Mouse (Mus musculus) embryo, embryonic 11.5 days (tissue): ENCODE results near the gene Timeless.
"Not testable (repeated sequence)": the region's sequence is repeated elsewhere in the genome, so short reads cannot be mapped to it uniquely, and the experiment has no call there.

Source experiments
- DNase-seq: peaks from one replicate; pipeline ENCODE4 v3.0.0-alpha.2; 2012; ENCODE audit warnings: low read depth, low spot score

Gene Timeless

DNA sequence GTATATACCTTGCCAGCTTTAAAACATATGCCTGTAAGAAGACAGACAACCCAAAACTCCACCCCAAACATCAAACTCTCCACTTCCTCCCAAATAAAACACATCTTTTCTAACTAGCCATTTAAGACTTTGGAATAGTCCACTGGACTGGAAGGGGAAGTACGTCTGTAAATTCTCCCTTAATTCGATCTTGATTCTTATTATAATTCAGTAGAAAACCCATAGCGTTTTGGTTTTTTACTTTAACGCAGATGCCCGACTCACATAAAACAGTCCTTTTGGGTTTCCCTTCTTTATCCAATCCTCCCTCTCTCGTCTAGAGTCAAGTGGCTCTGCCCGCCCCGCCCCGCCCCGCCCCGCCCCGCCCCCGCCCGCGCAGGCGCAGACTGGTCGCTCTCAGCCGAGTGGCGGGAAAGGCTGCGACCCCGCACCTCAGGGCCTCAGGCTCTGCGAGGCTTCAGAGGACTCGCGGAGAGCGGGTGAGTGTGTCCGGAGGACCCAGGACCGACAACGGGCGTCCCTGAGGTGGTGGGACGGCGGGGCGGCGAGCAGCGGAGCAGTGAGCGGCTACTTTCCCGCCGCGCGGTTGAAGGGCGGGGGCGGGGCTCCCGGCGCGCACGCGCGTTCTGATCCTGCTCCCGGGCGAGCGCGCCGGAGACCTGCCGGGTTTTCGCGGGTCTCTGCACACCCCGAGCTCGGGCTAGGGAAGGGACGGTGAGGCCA, at the start of gene Timeless:
Timeless (plus strand) TSS at position 369 of the 723 bp plus-strand sequence.
- peak; percentile 68 for DNase-seq

DNA sequence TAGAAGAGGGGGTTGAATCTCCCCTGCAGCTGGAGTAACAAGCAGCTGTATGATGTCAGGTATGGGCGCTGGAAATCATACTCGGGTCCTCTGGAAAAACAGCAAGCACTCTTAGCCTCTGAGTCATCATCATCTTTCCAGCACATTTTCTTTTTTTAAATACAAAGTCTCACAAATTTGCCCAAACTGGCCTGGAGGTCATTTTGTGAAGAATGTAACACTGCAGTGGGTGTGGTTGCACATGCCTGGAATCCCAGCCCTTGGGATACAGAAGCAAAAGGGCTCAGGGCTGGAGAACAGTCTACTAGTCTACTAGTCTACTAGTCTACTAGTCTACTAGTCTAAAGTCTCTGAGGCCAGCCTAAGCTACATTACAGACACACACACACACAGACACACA, 47.6 kb upstream of the Timeless start:
- DNase-seq: no peak

DNA sequence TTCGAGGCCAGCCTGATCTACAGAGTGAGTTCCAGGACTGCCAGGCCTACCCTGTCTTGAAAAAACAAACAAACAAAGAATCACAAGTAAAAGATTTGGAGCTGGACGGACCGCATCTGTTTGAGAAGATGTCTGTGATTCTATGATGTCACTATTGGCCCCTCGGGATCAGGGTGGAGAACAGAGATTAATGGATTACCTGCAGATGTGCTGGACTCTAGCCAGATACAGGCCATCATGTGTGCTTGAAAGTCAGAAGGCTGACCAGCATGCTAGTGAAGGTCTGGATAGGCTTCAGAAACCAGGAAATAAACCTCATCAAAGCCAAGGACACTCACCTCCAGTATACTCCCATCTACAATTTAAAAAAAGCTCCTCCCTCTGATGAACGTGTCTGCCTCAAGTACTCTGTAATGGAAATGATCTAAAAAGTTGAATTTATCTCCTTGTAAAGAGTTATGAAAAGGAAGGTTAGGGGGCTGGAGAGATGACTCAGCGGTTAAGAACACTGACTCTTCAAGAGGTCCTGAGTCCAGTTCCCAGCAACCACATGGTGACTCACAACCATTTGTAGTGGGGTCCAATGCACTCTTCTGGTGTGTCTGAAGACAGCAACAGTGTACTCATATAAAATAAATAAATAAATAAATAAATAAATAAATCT, 46.5 kb upstream of the Timeless start:
- DNase-seq: no peak

DNA sequence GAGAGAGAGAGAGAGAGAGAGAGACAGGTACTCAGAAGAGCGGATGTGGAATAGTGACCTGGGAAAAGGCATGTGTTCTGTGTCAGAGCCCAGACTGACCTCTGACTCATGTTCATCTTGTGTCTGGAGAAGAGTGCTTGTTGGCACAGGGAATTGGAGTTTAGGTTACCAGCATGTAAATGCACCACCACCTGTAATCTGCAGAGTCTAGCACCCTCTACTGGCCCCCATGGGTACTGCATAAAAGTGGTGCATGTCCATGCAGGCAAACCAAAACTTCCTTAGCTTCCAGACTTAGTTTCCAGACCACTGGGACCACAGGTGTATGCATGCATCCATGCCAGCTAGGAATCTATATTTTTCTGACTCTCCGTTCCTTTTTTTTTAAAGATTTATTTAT, 45.9 kb upstream of the Timeless start:
- peak; percentile 81 for DNase-seq

DNA sequence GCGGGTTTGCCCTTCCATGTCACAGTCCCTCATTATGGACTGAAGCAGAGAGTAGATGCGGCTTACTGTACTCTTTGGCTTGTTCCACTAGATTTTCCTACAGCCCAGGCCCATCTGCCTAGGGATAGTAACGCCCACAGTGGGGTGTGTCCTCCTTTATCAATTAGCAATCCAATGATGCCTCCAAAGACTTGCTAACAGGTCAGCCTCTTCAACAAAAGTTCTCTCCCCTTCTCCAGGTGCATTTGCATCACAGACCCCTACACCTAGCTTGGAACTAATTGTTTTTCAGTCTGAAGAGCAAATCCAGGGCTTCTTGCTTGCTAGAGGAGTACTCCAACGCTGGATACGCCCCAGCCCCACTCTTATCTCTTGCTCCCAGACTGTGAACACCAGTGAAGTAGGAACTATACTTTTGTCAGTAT, 44.7 kb upstream of the Timeless start:
- no peak for DNase-seq

DNA sequence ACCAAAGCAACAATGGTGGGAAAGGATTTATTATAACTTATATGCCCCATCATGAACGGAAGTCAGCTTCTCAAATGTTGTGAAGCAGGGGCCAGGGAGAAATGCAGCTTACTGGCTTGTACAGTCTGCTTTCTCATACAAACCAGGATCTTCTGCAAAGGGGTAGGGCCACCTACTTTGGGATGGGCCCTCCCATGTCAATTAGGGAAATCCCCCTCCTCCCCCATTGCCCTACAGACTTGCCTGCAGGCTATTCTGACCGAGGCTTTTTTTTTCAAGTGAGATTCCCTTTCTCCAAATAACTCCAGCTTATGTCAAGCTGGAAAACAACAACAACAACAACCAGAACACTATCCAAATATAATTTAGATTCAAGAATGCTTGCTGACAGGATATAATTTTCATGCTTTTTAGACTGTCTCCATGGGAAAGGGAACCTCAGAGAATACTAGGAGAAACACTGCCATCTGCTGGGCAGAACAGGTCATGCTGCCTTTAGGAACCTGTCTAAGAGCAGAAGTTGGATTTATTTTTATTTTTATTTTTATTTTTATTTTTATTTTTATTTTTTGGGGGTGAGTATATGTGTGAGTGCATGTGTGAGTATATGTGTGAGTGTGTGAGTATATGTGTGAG, 43.5 kb upstream of the Timeless start:
- peak; percentile 67 for DNase-seq

DNA sequence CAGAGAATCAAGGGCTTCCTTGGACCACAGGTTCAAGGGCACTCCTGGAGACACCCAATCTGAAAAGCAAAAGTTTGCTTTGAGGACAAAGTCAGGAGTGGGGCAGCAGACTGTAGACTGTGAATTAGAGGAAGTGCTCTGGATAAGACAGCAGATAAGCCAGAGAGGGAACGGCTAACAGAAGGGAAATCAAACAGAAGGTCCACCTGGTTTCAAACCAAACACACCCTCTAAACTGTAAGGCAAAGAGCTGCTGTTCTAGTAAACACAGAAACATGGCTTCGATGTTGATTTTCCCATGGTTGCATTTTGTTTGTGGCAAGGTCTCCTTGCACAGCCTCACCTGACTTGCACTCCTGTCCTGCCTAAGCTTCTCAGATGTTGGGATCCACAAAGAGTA, 40.4 kb upstream of the Timeless start:
- no peak for DNase-seq

DNA sequence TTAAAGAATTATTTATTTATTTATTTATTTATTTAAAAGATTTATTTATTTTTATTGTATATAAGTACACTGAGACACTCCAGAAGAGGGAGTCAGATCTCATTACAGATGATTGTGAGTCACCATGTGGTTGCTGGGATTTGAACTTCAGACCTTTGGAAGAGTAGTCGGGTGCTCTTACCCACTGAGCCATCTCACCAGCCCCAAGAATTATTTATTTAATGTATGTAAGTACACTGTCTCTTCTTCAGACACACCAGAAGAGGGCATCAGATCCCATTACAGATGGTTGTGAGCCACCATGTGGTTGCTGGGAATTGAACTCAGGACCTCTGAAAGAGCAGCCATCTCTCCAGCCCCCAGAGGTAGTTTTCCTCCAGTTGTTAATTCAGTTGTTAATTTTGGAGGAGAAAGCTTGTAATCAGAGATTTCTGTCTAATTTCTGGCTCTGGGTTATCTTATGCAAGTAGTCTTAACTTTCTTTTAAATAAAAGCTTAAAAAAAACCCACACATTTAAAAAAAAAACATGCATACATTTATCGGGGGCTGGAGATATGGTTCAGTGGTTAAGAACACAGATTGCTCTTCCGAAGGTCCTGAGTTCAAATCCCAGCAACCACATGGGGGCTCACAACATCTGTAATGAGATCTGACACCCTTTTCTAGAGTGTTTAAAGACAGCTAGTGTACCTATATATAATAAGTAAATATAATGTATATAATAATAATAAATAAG, 39.7 kb upstream of the Timeless start:
- DNase-seq: not testable (repeated sequence)

DNA sequence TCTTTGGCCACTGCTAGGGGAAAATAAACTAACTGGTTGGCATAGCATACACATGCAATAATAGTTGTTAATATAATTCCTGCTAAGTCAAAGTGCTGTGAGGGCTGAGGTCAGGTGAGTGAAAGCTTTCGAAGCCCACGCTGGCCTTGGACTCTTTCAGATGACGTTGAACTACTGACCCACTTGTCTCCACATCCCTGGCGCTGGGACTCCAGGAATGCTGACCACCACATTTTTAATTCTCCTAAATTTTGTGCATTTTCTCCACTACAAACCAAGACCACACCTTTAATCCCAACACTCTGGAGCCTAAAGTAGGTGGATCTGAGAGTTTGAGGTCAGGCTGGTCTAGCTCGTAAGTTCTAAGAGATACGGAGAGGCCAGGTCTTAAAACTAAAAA, 38.8 kb upstream of the Timeless start:
- DNase-seq: no peak

DNA sequence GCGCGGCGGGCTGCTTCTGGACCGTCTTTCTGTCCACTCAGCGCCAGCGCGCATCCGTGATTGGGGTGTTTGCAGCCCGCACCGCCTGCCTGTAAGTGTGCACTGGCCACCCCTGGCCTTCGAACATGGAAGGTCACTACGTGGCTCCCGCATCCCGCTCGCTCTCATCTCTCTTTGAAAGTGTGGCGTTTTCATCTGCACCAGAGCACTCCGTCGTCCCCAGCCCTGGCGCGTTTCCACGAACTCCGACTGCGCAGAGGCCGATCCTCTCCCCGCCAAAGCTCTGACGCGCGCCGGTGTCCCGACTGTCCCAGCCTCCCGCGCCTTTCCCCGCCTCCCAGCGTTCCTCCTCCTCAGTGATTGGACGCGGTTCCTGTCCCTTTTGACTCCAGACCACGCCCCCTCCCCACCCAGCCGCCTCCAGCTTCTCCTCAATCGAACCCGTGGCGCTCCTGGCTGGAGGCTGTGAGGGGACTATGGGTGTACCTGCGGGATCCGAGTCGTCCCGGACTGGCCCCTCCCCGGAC, 37.8 kb upstream of the Timeless start, which contains the start of gene Gls2:
Gls2 (plus strand) TSS at position 434 of the 527 bp plus-strand sequence.
- peak; percentile 92 for DNase-seq

DNA sequence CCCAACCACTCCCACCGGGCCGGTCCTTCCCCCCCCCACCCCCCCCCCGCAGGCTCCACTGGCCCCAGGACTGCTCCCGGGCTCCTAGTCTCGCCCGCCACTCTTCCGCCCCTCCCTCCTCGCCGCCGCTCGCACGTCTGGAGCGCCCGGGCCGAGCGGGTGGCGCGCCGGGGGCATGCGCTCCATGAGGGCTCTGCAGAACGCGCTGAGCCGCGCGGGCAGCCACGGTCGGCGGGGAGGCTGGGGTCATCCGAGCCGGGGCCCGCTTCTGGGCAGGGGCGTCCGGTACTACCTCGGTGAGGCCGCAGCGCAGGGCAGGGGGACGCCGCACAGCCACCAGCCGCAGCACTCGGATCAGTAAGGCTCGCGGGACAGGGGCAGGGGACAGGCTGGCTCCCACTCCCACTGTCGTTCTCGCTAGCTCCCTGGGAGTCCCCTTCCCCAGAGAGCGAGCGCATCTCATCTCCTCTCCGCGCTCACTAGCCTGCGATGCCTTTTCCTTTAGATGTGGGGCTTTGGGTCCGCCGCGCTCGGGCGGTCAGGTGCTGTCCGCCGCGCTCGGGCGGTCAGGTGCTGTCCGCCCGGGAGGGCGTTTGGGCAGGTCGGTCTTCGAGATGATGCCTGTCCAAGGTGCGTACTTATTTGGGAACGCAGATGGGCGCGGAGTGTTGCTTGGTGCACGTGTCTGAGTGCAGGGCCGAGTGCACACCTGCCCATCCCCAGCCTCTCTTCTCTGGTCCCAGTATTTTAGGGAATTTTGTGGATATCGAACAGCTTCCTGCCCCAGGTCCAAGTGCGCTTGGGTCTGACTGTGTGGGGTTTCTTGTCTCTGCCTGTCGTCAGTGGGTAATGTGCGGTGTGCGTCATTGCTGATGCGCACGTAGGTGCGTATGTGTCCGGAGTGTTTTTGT, 37.1 kb upstream of the Timeless start:
- DNase-seq: peak; percentile 27

DNA sequence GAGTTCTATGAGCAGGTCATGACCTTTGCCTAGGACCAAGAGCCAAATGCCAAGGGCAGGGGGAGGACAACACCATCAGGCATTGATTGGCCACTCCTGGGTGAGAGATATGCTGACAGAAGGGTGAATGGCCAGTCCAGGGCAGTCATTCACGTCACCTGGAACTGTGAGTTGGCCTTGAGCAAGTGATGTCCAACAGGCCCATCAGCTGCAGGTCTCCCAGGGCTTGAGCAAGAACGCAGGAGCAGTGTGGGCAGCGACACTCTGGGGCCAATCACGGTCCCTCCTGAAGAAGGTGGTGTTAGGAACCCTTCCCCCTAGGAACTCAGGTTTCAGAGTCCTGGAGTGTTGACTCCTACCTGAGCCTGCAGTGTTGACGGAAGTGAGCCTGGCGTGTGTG, 30.0 kb upstream of the Timeless start:
- no peak for DNase-seq

DNA sequence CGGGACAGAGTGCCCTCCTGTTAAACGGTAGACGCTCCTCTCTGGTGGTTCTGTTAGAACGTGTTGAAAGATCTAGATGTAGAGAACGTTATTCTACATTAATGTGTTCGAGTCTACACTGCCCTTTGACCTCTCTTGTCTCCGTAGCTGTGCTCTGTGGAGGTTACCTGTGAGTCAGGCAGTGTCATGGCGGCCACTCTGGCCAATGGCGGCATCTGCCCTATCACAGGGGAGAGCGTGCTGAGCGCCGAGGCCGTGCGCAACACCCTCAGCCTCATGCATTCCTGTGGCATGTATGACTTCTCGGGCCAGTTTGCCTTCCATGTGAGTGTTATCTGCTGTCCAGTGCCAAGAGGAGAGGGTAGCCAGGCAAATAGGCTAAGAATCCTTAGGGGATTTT, 26.9 kb upstream of the Timeless start:
- DNase-seq: no peak

DNA sequence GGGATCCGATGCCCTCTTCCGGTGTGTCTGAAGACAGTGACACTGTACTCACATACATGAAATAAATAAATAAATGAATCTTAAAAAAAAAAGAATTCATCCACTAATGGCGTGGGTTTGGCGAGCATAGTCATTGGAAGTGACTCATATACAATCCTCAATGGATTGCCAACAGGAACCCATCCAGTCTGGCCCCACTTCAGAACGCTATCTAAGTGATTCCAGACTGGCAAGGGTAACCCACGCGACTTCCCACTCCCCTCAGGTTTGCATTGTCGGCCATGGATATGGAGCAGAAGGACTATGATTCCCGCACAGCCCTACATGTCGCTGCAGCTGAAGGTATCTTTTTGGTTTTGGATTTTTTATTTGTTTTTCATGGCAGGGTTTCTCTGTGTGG, 23.5 kb upstream of the Timeless start:
- DNase-seq: no peak

DNA sequence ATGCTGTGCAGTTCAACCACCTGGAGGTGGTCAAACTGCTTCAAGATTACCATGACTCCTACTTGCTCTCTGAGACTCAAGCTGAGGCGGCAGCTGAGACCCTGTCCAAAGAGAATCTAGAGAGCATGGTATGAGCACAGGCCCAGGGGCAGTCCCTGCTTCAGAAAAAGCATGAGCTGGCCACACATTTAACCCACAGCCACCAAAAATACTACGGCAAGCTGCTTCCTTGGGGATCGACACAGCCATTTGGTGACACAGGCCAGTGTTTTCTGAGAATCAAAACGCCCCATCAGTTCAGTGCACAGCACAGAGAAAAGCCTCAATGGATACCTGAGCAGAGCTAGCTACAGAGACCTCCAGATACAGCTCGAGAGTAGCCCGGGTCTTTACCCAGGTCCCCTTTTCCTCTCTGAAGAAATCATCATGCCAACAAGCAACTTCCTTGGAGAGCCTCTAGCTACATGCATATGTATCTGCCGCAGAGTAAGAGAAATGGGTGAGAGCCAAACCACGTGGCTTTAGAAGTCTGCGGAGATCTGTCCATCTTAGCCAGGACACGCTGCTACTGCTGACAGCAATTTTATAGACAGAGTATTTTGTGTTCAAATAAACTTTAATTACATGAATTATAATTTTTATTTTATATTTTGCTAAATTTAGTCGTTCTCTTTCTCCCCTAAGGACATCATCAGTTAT, 22.4 kb upstream of the Timeless start:
- DNase-seq: no peak

DNA sequence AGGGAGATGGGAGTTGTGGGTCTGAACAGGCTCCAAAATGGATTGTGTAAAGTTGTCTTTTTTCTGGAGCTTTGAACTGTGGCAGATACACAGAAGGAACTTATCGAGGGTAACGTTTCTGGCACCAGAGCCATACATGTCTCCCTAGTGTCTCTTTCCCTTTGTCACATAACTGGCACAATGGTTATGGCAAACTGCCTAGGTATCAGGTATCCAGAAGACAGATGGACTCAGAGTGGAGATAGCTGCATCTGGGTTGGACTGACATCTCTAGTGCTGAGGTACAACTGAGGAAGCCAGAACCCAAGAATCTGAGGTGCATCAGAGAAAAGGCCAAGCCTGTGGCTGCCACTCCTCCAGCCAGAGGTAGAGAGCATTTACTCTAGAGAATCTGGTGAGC, 21.7 kb upstream of the Timeless start:
- no peak for DNase-seq

DNA sequence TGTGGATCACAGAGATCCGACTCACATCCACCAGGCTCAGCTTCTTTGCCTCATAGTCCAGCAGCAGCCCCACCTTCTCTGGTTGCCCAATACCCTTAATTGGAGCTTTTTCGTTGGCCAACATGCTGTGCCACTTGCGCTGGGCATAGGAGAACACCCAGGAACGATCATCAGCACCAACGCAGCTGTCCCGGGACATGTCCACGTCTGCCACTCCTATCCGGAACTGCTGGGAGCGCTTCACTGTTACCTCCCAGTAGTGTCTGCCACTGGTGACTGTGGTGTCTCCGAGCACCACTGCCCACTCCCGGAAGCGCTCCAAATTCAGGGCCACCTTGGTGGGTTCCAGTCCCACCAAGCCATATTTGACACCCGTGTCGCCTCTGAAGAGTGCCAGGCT, 20.9 kb upstream of the Timeless start:
- DNase-seq: no peak

DNA sequence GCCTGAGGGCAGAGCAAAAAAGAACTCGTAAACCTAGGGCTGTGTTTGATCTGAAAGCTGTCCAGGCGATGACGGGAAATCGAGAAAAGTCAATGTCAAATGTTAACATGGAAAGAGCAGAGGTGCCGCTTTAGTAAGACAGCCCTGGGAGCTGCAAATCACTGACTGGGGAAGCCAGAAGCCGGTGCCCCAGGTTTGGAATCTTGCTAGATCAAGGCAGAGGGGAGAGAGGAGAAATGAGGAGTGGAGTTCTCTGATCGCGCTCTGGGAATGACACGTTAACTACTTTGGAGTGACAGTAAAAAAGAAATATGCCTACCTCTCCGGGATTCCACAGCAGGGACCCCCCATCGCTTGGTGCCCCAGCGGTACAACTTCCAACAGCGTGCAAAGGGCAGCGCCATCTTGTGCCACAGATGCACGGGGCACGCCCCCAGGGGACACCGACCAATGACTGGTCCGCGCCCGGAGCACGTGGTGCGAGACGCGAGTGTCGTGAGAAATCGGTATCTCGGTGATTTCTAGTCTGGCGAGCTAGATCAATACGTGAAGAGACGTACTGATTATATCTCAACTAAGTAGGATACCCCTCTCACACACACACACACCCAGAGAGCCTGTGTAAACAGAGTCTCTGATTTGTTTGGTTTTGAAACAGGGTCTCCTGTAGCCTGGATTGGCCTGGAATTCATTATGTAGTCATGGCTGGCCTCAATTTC, 20.3 kb upstream of the Timeless start, which contains the start of gene Spryd4:
Spryd4 (minus strand) TSS at position 418 of the 719 bp plus-strand sequence.
- peak; percentile 87 for DNase-seq

DNA sequence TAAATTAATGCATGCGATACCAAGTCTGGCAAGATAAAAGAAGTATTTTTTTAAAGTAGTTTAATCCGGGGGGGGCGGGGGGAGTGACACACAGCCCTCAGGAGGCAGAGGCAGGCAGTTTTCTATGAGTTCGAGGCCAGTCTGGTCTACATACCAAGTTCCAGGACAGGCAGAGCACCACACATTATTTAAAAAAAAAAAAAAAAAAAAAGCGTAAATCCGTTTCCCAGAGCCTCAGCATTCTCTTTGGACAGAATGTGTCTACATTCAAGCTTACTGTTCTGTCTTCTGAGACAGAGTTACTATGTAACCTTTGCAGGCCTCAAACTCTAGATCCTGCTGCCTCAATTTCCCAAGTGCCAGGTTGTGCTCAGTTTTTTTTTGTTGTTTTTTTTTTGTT, 19.7 kb upstream of the Timeless start:
- no peak for DNase-seq
